Mouse (Mus musculus): ENCODE measurements around the gene Zfp968.
"Not testable (repeated sequence)": the region's sequence is repeated elsewhere in the genome, so short reads cannot be mapped to it uniquely, and the experiment has no call there.

The Zfp968 gene

GRCm38 (mm10) chr2:175372136-175372535 is at the start of gene Zfp968:
Zfp968 (plus strand) TSS chr2:175372436.
- not testable (repeated sequence) for DNase-seq (ENCODE audit: low read depth, low spot score)

- DNase-seq (ENCODE audit: low read depth, low spot score): not testable (repeated sequence)
Measured at GRCm38 (mm10) chr2:175338097-175338496, 34.1 kb upstream of the Zfp968 start, which contains the start of gene Gm4631. Gm4631 (minus strand) TSS chr2:175338197.

All from brain, embryonic 18.5 days (tissue).